Mouse (Mus musculus) forebrain, embryonic 13.5 days (tissue): ENCODE data around the gene Mypn. TPM values are rescaled to one million over a fixed set of nuclear protein-coding genes. Genes with fewer than 3 reads are reported as not detected.

Experiments
- ATAC-seq: fragments of 200-750 bp; cut with Nextera tagmentation; 2 replicates; pipeline ENCODE4 v1.8.0; 2017
- H3K27ac ChIP-seq: fragments of 300-500 bp; sonication (generic); 2 replicates; pipeline ENCODE4 v1.5.1; 2015; ENCODE audit warnings: inconsistent platforms, mild to moderate bottlenecking, moderate library complexity
- H3K27me3 ChIP-seq: fragments of 300-500 bp; sonication (generic); 2 replicates; pipeline ENCODE4 v1.6.1; 2015; ENCODE audit warnings: mild to moderate bottlenecking, inconsistent platforms
- H3K36me3 ChIP-seq: fragments of 300-500 bp; sonication (generic); 2 replicates; pipeline ENCODE4 v1.6.1; 2015; ENCODE audit warnings: mild to moderate bottlenecking, inconsistent platforms; ENCODE audit not compliant: poor library complexity, severe bottlenecking
- H3K4me1 ChIP-seq: fragments of 300-500 bp; sonication (generic); 2 replicates; pipeline ENCODE4 v1.6.1; 2015; ENCODE audit warnings: inconsistent platforms
- H3K4me2 ChIP-seq: fragments of 300-500 bp; sonication (generic); 2 replicates; pipeline ENCODE4 v1.6.1; 2015; ENCODE audit warnings: inconsistent platforms, mild to moderate bottlenecking, moderate library complexity
- H3K4me3 ChIP-seq: fragments of 300-500 bp; sonication (generic); 2 replicates; pipeline ENCODE4 v1.5.1; 2015; ENCODE audit warnings: mild to moderate bottlenecking, inconsistent platforms
- H3K9ac ChIP-seq: fragments of 300-500 bp; sonication (generic); 2 replicates; pipeline ENCODE4 v1.6.1; 2015; ENCODE audit warnings: mild to moderate bottlenecking, inconsistent platforms
- H3K9me3 ChIP-seq: fragments of 300-500 bp; sonication (generic); replicated peaks from 2 replicates; pipeline ENCODE4 v1.6.1; 2016; ENCODE audit warnings: inconsistent platforms
- WGBS: fragments of 180-500 bp; shearing (Covaris S2); methylation state at CpG from one replicate; pipeline ENCODE4 v1.1.7; 2015; 5-methylcytosine and 5-hydroxymethylcytosine counted together
- polyA plus RNA-seq: library from polyadenylated mRNA; unstranded; fragments of >200 nt; fragmentation: Nextera tagmentation; extraction: Ambion mirVana; gene quantifications from 2 replicates; pipeline ENCODE4 v1.2.1, GENCODE M21; 2015

Mypn gene
- polyA plus RNA-seq, 1 experiment from 2014 or later = not detected

- Histone ChIP-seq H3K36me3 (no peaks in the 10 kb centered on the region), H3K9ac (no peak overlapping the region), H3K9me3 (no peaks in the 10 kb centered on the region), H3K4me3 (no peak overlapping the region), H3K27me3 (no peaks in the 10 kb centered on the region), H3K4me1 (no peaks in the 10 kb centered on the region), H3K4me2 (no peak overlapping the region), H3K27ac (no peak overlapping the region)
- no peak for ATAC-seq
- 94% methylated on average over 6 of the region's 6 CpGs for WGBS
These were observed 32.9 kb upstream of the Mypn start for GRCm38 (mm10) chr10:63236663-63237062.

- Histone ChIP-seq H3K27me3 (no peaks in the 10 kb centered on the region), H3K4me2 (no peak overlapping the region), H3K36me3 (no peaks in the 10 kb centered on the region), H3K27ac (no peak overlapping the region), H3K4me3 (no peak overlapping the region), H3K9me3 (no peaks in the 10 kb centered on the region), H3K4me1 (no peaks in the 10 kb centered on the region), H3K9ac (no peak overlapping the region)
- ATAC-seq = no peak
- 86% methylated on average over 8 of the region's 8 CpGs for WGBS
These were observed 32.1 kb upstream of the Mypn start for GRCm38 (mm10) chr10:63235889-63236288.

GRCm38 (mm10) chr10:63234133-63234532 lies 30.4 kb upstream of the Mypn start:
- no peak overlapping the region for H3K4me3 ChIP-seq
- H3K4me1 ChIP-seq = no peaks in the 10 kb centered on the region
- no peak for ATAC-seq
- H3K27me3 ChIP-seq = no peaks in the 10 kb centered on the region
- no peaks in the 10 kb centered on the region for H3K36me3 ChIP-seq
- no peak overlapping the region for H3K9ac ChIP-seq
- H3K9me3 ChIP-seq = no peaks in the 10 kb centered on the region
- H3K27ac ChIP-seq = no peak overlapping the region
- no peak overlapping the region for H3K4me2 ChIP-seq
- WGBS = 90% methylated on average over 5 of the region's 5 CpGs

- Histone ChIP-seq H3K4me2 (no peak overlapping the region), H3K36me3 (no peaks in the 10 kb centered on the region), H3K4me1 (no peaks in the 10 kb centered on the region), H3K27me3 (no peaks in the 10 kb centered on the region), H3K9ac (no peak overlapping the region), H3K9me3 (no peaks in the 10 kb centered on the region), H3K27ac (no peak overlapping the region), H3K4me3 (no peak overlapping the region)
- 91% methylated on average over 5 of the region's 5 CpGs for WGBS
- ATAC-seq = no peak
These were observed 27.9 kb upstream of the Mypn start for GRCm38 (mm10) chr10:63231630-63232029.

- Histone ChIP-seq H3K4me3 (no peak overlapping the region), H3K27me3 (no peaks in the 10 kb centered on the region), H3K36me3 (no peaks in the 10 kb centered on the region), H3K9ac (no peak overlapping the region), H3K27ac (no peak overlapping the region), H3K9me3 (no peaks in the 10 kb centered on the region), H3K4me2 (no peak overlapping the region), H3K4me1 (no peaks in the 10 kb centered on the region)
- 49% methylated on average over 3 of the region's 5 CpGs for WGBS
- no peak for ATAC-seq
These were observed 27.1 kb upstream of the Mypn start for GRCm38 (mm10) chr10:63230854-63231253.

- H3K4me3 ChIP-seq = no peak overlapping the region
- H3K36me3 ChIP-seq = no peaks in the 10 kb centered on the region
- H3K9ac ChIP-seq = no peak overlapping the region
- 83% methylated on average over 7 of the region's 7 CpGs for WGBS
- H3K27ac ChIP-seq = no peak overlapping the region
- H3K4me1 ChIP-seq = no peaks in the 10 kb centered on the region
- H3K4me2 ChIP-seq = no peak overlapping the region
- no peaks in the 10 kb centered on the region for H3K9me3 ChIP-seq
- no peaks in the 10 kb centered on the region for H3K27me3 ChIP-seq
- no peak for ATAC-seq
These were observed 26.5 kb upstream of the Mypn start for GRCm38 (mm10) chr10:63230266-63230665.

GRCm38 (mm10) chr10:63224341-63224740 lies 20.6 kb upstream of the Mypn start:
- Histone ChIP-seq H3K9me3 (no peaks in the 10 kb centered on the region), H3K4me2 (no peak overlapping the region), H3K4me3 (no peak overlapping the region), H3K4me1 (no peaks in the 10 kb centered on the region), H3K27me3 (no peaks in the 10 kb centered on the region), H3K27ac (no peak overlapping the region), H3K9ac (no peak overlapping the region), H3K36me3 (no peaks in the 10 kb centered on the region)
- no peak for ATAC-seq
- WGBS = 82% methylated on average over 12 of the region's 12 CpGs

GRCm38 (mm10) chr10:63221081-63221783 lies 17.5 kb upstream of the Mypn start:
- H3K9ac ChIP-seq = no peak overlapping the region
- H3K4me2 ChIP-seq = no peak overlapping the region
- 30% methylated on average over 7 of the region's 7 CpGs for WGBS
- H3K27me3 ChIP-seq = no peaks in the 10 kb centered on the region
- H3K4me1 ChIP-seq = no peaks in the 10 kb centered on the region
- H3K4me3 ChIP-seq = no peak overlapping the region
- H3K27ac ChIP-seq = no peak overlapping the region
- H3K36me3 ChIP-seq = no peaks in the 10 kb centered on the region
- no peak for ATAC-seq
- no peaks in the 10 kb centered on the region for H3K9me3 ChIP-seq

GRCm38 (mm10) chr10:63208871-63209270 lies 5.1 kb upstream of the Mypn start:
- no peak for ATAC-seq
- no peaks in the 10 kb centered on the region for H3K27me3 ChIP-seq
- no peak overlapping the region for H3K4me2 ChIP-seq
- H3K36me3 ChIP-seq = no peaks in the 10 kb centered on the region
- H3K9me3 ChIP-seq = no peaks in the 10 kb centered on the region
- 62% methylated on average over 6 of the region's 6 CpGs for WGBS
- H3K27ac ChIP-seq = no peak overlapping the region
- no peak overlapping the region for H3K9ac ChIP-seq
- H3K4me1 ChIP-seq = no peaks in the 10 kb centered on the region
- H3K4me3 ChIP-seq = no peak overlapping the region

GRCm38 (mm10) chr10:63203002-63203401 lies 750 bp downstream of the Mypn start:
- H3K4me1 ChIP-seq = no peaks in the 10 kb centered on the region
- no peak overlapping the region for H3K4me3 ChIP-seq
- H3K27me3 ChIP-seq = no peaks in the 10 kb centered on the region
- no peak overlapping the region for H3K27ac ChIP-seq
- WGBS = 81% methylated on average over 3 of the region's 3 CpGs
- no peaks in the 10 kb centered on the region for H3K9me3 ChIP-seq
- no peak overlapping the region for H3K9ac ChIP-seq
- no peaks in the 10 kb centered on the region for H3K36me3 ChIP-seq
- no peak overlapping the region for H3K4me2 ChIP-seq
- ATAC-seq = no peak

- no peak for ATAC-seq
- H3K4me2 ChIP-seq = no peak overlapping the region
- WGBS = 86% methylated on average over 8 of the region's 8 CpGs
These were observed 2.2 kb downstream of the Mypn start for GRCm38 (mm10) chr10:63201534-63201933.

GRCm38 (mm10) chr10:63199008-63199407 lies 4.7 kb downstream of the Mypn start:
- ATAC-seq = no peak
- WGBS = 69% methylated on average over 4 of the region's 4 CpGs
- Histone ChIP-seq H3K4me1 (no peaks in the 10 kb centered on the region), H3K9me3 (no peaks in the 10 kb centered on the region), H3K4me2 (no peak overlapping the region), H3K4me3 (no peak overlapping the region), H3K9ac (no peak overlapping the region), H3K36me3 (no peaks in the 10 kb centered on the region), H3K27ac (no peak overlapping the region), H3K27me3 (no peaks in the 10 kb centered on the region)

More at GRCm38 (mm10) chr10:63201534-63201933, 2.2 kb downstream of the Mypn start:
- Histone ChIP-seq H3K9me3 (no peaks in the 10 kb centered on the region), H3K36me3 (no peaks in the 10 kb centered on the region), H3K4me3 (no peak overlapping the region), H3K9ac (no peak overlapping the region), H3K4me1 (no peaks in the 10 kb centered on the region), H3K27ac (no peak overlapping the region), H3K27me3 (no peaks in the 10 kb centered on the region)

- no peak overlapping the region for H3K4me2 ChIP-seq
- no peaks in the 10 kb centered on the region for H3K4me1 ChIP-seq
- H3K9me3 ChIP-seq = no peaks in the 10 kb centered on the region
- ATAC-seq = no peak
- H3K36me3 ChIP-seq = no peaks in the 10 kb centered on the region
- no peak overlapping the region for H3K27ac ChIP-seq
- no peak overlapping the region for H3K9ac ChIP-seq
- H3K4me3 ChIP-seq = no peak overlapping the region
- WGBS = 86% methylated on average over 14 of the region's 14 CpGs
- no peaks in the 10 kb centered on the region for H3K27me3 ChIP-seq
These were observed 11.0 kb downstream of the Mypn start for GRCm38 (mm10) chr10:63192736-63193135.
